Mouse (Mus musculus) embryonic facial prominence, embryonic 12.5 days (tissue): ENCODE measurements at regions not wholly inside any gene's neighbourhood (a gene's known extent, or its start where the extent isn't known, plus 50 kb on each side); places are given as distances from the start of the nearest gene placed in this dataset.

Source experiments
- ATAC-seq: fragments of 200-750 bp; cut with Nextera tagmentation; 2 replicates; pipeline ENCODE4 v1.8.0; 2017; ENCODE audit not compliant: insufficient number of reproducible peaks, insufficient read depth, low FRiP score, low TSS enrichment
- H3K27ac ChIP-seq: fragments of 300-500 bp; sonication (generic); 2 replicates; pipeline ENCODE4 v1.5.1; 2016; ENCODE audit warnings: mild to moderate bottlenecking
- H3K27me3 ChIP-seq: fragments of 300-500 bp; sonication (generic); 2 replicates; pipeline ENCODE4 v1.6.1; 2016; ENCODE audit warnings: mild to moderate bottlenecking, moderate library complexity
- H3K36me3 ChIP-seq: fragments of 300-500 bp; sonication (generic); 2 replicates; pipeline ENCODE4 v1.6.1; 2016; ENCODE audit warnings: mild to moderate bottlenecking
- H3K4me1 ChIP-seq: fragments of 300-500 bp; sonication (generic); 2 replicates; pipeline ENCODE4 v1.6.1; 2016
- H3K4me2 ChIP-seq: fragments of 300-500 bp; sonication (generic); replicated peaks from 2 replicates; pipeline ENCODE4 v1.6.1; 2016; ENCODE audit warnings: mild to moderate bottlenecking, moderate library complexity
- H3K4me3 ChIP-seq: fragments of 300-500 bp; sonication (generic); 2 replicates; pipeline ENCODE4 v1.5.1; 2016; ENCODE audit warnings: mild to moderate bottlenecking
- H3K9ac ChIP-seq: fragments of 300-500 bp; sonication (generic); 2 replicates; pipeline ENCODE4 v1.6.1; 2016; ENCODE audit warnings: mild to moderate bottlenecking, moderate library complexity
- H3K9me3 ChIP-seq: fragments of 300-500 bp; sonication (generic); 2 replicates; pipeline ENCODE4 v1.6.1; 2016; ENCODE audit warnings: mild to moderate bottlenecking, moderate library complexity
- WGBS: fragments of 180-500 bp; shearing (Covaris S2); methylation state at CpG from one replicate; pipeline ENCODE4 v1.1.7; 2016; 5-methylcytosine and 5-hydroxymethylcytosine counted together

DNA sequence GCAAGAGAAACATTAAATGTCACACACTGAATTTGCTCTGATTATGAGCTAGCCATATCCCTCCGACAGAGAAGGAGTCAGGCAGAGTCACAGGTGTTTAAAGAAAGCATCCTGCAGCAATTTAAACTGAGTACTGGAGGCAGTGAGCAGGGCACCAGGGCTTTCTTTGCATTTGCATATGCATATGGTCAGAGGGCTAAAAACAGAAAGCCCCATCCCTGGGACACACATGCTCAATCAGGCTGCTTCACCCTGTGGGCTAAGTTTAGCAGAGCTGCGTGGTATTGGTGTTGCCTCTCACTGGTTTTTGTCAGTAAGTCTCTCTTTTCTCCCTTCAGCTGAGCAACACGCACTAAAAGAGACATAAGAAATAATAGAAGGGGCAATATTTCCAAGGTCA is 289.9 kb upstream of the Rps6ka3 start:
- Histone ChIP-seq H3K27ac (no peak overlapping the region), H3K36me3 (no peaks in the 10 kb centered on the region), H3K9ac (no peak overlapping the region), H3K4me3 (no peak overlapping the region), H3K4me1 (no peaks in the 10 kb centered on the region), H3K9me3 (no peaks in the 10 kb centered on the region), H3K27me3 (no peaks in the 10 kb centered on the region), H3K4me2 (no peak overlapping the region)
- ATAC-seq, result no peak
- WGBS, result 40% methylated on average over 3 of the region's 3 CpGs

- Histone ChIP-seq H3K4me3 (no peak overlapping the region), H3K4me2 (peak overlapping the region; percentile 21), H3K27me3 (no peaks in the 10 kb centered on the region), H3K36me3 (no peaks in the 10 kb centered on the region), H3K9ac (no peak overlapping the region), H3K4me1 (no peaks in the 10 kb centered on the region), H3K27ac (no peak overlapping the region), H3K9me3 (no peaks in the 10 kb centered on the region)
- no peak for ATAC-seq
- 37% methylated on average over 5 of the region's 5 CpGs for WGBS
Measured at GRCm38 (mm10) chrX:158921424-158921823, 288.7 kb upstream of the Rps6ka3 start.

GRCm38 (mm10) chrX:158921838-158922450 is 288.2 kb upstream of the Rps6ka3 start:
- ATAC-seq, result no peak
- no peak overlapping the region for H3K27ac ChIP-seq
- no peak overlapping the region for H3K4me3 ChIP-seq
- H3K4me1 ChIP-seq, result no peaks in the 10 kb centered on the region
- H3K27me3 ChIP-seq, result no peaks in the 10 kb centered on the region
- WGBS, result 25% methylated on average over 14 of the region's 14 CpGs
- no peak overlapping the region for H3K9ac ChIP-seq
- peak overlapping the region; percentile 21 for H3K4me2 ChIP-seq
- no peaks in the 10 kb centered on the region for H3K36me3 ChIP-seq
- no peaks in the 10 kb centered on the region for H3K9me3 ChIP-seq

- Histone ChIP-seq H3K4me1 (no peaks in the 10 kb centered on the region), H3K27me3 (no peaks in the 10 kb centered on the region), H3K4me3 (0 out of 2 replicates have a peak overlapping the region, but pooled peaks have one; percentile 10), H3K27ac (no peak overlapping the region), H3K9ac (no peak overlapping the region), H3K4me2 (peak overlapping the region; percentile 39), H3K36me3 (no peaks in the 10 kb centered on the region), H3K9me3 (no peaks in the 10 kb centered on the region)
- WGBS, result 21% methylated on average over 14 of the region's 14 CpGs
- ATAC-seq, result peak; percentile 41; the same call in 1 of the 2 replicates
Measured at GRCm38 (mm10) chrX:158923081-158923561, 287.0 kb upstream of the Rps6ka3 start.

DNA sequence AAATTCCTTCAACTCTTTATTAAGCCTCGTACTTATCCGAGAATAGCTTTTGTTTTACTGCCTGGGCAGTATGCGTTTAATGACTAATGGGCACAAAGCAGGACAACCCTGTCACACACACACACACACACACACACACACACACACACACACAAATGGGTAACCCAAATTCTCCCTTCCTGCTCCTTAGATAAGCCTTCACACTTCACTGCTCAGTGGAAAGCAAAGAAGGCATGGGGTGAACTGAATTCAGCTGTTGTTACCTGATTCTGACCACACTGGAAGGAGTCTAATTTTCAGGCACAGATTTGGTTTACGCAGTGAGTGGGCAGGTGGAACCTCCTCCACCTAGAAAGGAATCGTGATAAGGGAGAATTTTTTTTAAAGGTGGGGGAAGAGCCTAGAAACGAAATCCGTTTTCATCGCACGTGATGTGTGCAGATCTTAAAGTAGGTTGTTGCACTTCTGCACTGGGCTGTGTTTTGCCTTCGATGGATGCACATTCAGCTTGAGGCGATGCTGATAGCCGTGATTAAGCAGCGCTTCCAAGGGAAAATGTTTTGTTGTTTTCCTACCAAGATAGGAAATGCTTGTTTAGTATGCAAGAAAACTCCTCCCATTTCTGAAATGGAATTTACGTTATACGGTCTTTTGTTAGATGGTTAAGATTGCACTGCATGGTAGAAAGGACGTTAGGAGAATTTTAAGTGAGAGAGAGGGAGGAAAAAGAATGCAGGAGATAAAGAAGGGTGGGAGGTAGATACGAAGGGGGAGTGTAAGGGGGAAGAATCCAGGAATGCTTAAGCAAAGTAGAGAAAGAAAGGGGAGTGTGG is 286.2 kb upstream of the Rps6ka3 start:
- Histone ChIP-seq H3K36me3 (no peaks in the 10 kb centered on the region), H3K9me3 (no peaks in the 10 kb centered on the region), H3K27ac (no peak overlapping the region), H3K27me3 (no peaks in the 10 kb centered on the region), H3K4me1 (no peaks in the 10 kb centered on the region), H3K9ac (no peak overlapping the region), H3K4me3 (0 out of 2 replicates have a peak overlapping the region, but pooled peaks have one; percentile 10), H3K4me2 (peak overlapping the region; percentile 39)
- 30% methylated on average over 17 of the region's 17 CpGs for WGBS
- ATAC-seq, result no peak

DNA sequence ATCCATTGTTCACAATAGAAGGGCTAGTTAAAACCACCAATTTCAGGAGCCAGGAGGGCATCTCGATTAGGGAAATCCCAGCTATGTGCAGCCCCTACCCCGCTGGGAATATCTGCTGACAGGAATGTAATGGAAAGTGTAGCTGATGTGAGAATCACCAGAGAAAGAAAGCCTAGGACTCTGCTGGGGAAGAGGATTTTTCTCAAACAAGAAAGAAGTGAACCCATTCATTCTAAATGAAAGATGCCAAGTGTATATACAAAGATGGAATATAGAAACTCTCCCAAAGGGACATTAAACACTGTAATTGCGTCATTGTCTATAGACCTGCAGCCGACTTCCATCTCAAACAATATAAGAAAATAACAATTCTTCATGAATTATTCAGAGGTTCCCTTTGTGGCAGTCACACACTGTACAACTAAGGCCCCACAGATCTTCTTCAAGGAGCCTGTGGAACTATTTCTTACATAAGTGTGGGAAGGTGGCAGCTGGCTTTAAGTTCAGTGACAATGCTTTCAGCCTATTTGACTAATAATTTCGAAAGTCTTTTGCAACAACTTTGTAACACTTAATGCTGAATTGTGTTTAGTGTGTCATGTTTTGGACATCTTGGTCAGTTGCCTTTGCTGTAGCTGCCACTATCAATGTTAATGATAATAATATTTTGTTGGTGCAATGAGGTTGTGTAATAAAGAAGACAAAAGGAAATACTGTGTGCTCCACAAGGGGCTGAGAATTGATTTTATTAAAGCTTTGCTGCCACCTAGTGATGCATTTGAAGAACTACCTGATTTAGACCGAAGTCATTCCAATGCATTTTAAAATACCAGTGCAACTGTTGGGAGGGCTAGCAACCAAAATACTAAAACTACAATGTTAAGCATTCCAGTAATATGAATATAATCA is 285.4 kb upstream of the Rps6ka3 start:
- Histone ChIP-seq H3K27ac (no peak overlapping the region), H3K27me3 (no peaks in the 10 kb centered on the region), H3K4me1 (no peaks in the 10 kb centered on the region), H3K9ac (no peak overlapping the region), H3K4me2 (peak overlapping the region; percentile 39), H3K36me3 (no peaks in the 10 kb centered on the region), H3K9me3 (no peaks in the 10 kb centered on the region), H3K4me3 (no peak overlapping the region)
- 35% methylated on average over 6 of the region's 6 CpGs for WGBS
- ATAC-seq, result no peak

- Histone ChIP-seq H3K4me1 (no peaks in the 10 kb centered on the region), H3K9ac (no peak overlapping the region), H3K9me3 (no peaks in the 10 kb centered on the region), H3K36me3 (no peaks in the 10 kb centered on the region), H3K4me3 (no peak overlapping the region), H3K27me3 (no peaks in the 10 kb centered on the region), H3K4me2 (no peak overlapping the region), H3K27ac (no peak overlapping the region)
- WGBS, result 71% methylated on average over 1 of the region's 1 CpGs
- ATAC-seq, result no peak
Measured at GRCm38 (mm10) chrX:158931864-158932263, 278.2 kb upstream of the Rps6ka3 start.

DNA sequence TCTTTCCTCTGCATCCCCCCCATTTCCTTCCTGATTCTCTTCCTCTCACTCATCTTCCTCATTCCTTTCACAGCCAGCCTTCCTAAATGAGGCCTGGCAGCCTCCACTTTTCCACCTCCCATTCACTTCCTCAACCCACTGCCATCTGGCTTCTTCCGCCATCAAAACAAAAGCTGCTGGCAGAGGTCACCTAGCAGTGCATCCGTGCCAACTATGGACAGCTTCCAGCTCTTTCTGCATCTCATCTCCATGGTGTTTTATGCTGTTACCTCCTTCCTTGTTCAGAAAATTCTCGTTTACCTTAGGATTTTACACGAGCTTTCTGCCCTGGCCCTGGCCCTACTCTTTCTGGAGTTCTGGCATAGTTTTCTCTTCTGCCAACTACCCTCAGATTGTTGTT is 262.9 kb upstream of the Rps6ka3 start:
- no peak overlapping the region for H3K9ac ChIP-seq
- H3K27me3 ChIP-seq, result no peaks in the 10 kb centered on the region
- H3K9me3 ChIP-seq, result no peaks in the 10 kb centered on the region
- H3K4me3 ChIP-seq, result no peak overlapping the region
- no peak overlapping the region for H3K4me2 ChIP-seq
- H3K4me1 ChIP-seq, result no peaks in the 10 kb centered on the region
- no peak for ATAC-seq
- WGBS, result 62% methylated on average over 4 of the region's 4 CpGs
- no peaks in the 10 kb centered on the region for H3K36me3 ChIP-seq
- no peak overlapping the region for H3K27ac ChIP-seq

- Histone ChIP-seq H3K36me3 (no peaks in the 10 kb centered on the region), H3K27ac (no peak overlapping the region), H3K4me1 (no peaks in the 10 kb centered on the region), H3K4me3 (no peak overlapping the region), H3K9me3 (no peaks in the 10 kb centered on the region), H3K9ac (no peak overlapping the region), H3K4me2 (no peak overlapping the region), H3K27me3 (no peaks in the 10 kb centered on the region)
- ATAC-seq, result no peak
- 63% methylated on average over 5 of the region's 5 CpGs for WGBS
Measured at GRCm38 (mm10) chrX:158971726-158972125, 238.4 kb upstream of the Rps6ka3 start.

GRCm38 (mm10) chrX:158976648-158977047 is 233.5 kb upstream of the Rps6ka3 start:
- no peaks in the 10 kb centered on the region for H3K36me3 ChIP-seq
- H3K4me1 ChIP-seq, result no peaks in the 10 kb centered on the region
- no peak overlapping the region for H3K4me2 ChIP-seq
- H3K9me3 ChIP-seq, result no peaks in the 10 kb centered on the region
- no peak for ATAC-seq
- no peaks in the 10 kb centered on the region for H3K27me3 ChIP-seq
- H3K9ac ChIP-seq, result no peak overlapping the region
- 53% methylated on average over 5 of the region's 5 CpGs for WGBS
- no peak overlapping the region for H3K4me3 ChIP-seq
- no peak overlapping the region for H3K27ac ChIP-seq

DNA sequence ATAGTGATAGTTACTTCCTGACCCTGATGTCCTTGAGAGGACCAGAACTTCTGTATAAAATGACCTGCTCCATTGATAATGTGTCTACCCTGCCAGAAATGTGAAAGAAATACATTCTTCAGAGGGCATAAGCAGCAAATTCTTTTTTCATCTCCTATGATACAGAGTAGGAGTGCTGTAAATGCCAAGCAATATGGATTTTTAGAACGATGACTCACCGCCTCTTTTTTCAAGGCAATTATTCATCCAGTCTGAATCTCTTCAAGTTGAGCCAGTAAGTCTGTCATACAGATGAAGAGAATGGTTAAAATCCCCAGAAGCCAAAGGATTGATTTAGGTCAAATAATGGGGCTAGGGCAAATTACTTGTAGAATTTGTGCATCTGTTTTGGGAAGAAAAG is 225.4 kb upstream of the Rps6ka3 start:
- Histone ChIP-seq H3K4me3 (no peak overlapping the region), H3K36me3 (no peaks in the 10 kb centered on the region), H3K9ac (no peak overlapping the region), H3K9me3 (no peaks in the 10 kb centered on the region), H3K4me2 (no peak overlapping the region), H3K4me1 (no peaks in the 10 kb centered on the region), H3K27ac (no peak overlapping the region), H3K27me3 (no peaks in the 10 kb centered on the region)
- no peak for ATAC-seq
- WGBS, result 84% methylated on average over 2 of the region's 2 CpGs
